Mouse (Mus musculus): Measurements from ENCODE around the gene Vmn1r137. TPM values are rescaled to one million over a fixed set of nuclear protein-coding genes. Genes with fewer than 3 reads are reported as not detected.
"Not testable (repeated sequence)": the region's sequence is repeated elsewhere in the genome, so short reads cannot be mapped to it uniquely, and the experiment has no call there.

Gene Vmn1r137
- not detected in 2 replicates for polyA plus RNA-seq (2012; ENCODE audit: insufficient read depth, insufficient read length, missing spikeins)

DNA sequence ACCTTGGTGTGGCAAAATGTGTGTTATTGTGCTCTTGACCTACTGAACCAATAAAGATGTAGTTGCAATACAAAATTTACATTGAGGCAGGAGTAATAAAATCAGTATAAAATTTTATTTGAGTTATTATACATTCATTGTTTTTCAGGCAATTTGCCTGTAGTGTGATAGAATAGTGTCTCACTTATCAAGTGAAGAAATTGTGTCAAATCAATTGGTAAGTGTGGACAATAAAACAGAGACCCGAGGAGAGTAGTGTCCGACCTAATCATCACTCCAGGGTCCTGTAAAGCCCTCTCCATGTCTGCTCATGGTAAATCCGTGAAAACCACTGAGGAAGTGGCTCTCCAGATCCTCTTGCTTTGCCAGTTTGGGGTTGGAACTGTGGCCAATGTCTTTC lies at the start of gene Vmn1r137:
Gene Vmn1r137, plus strand, starts transcription at position 301 of the 400 bp plus-strand sequence.
- not testable (repeated sequence) for H3K4me1 ChIP-seq (ENCODE audit: control insufficient read depth, insufficient read depth, insufficient read length, low read length); H3K4me3 ChIP-seq (ENCODE audit: insufficient read depth, low read depth, low read length); H3K27ac ChIP-seq (replicated peaks; ENCODE audit: low read depth, low read length)

DNA sequence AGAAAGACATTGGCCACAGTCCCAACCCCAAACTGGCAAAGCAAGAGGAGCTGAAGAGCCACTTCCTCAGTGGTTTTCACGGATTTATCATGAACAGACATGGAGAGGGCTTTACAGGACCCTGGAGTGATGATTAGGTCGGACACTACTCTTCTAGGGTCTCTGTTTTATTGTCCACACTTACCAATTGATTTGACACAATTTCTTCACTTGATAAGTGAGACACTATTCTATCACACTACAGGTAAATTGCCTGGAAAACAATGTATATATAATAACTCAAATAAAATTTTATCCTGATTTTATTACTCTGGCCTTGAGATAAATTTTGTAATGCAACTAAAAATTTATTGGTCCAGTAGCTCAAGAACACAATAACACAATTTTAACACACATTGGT lies 34.4 kb downstream of the Vmn1r137 start, which contains the start of gene Vmn1r138:
Gene Vmn1r138, minus strand, starts transcription at position 101 of the 400 bp plus-strand sequence.
- not testable (repeated sequence) for H3K4me3 ChIP-seq (ENCODE audit: insufficient read depth, low read depth, low read length); H3K27ac ChIP-seq (replicated peaks; ENCODE audit: low read depth, low read length); H3K4me1 ChIP-seq (ENCODE audit: control insufficient read depth, insufficient read depth, insufficient read length, low read length)

Other genes with a start within 250 kb of the Vmn1r137 start
- not detected in 2 replicates for gene Gm4175, start 233.1 kb upstream of the Vmn1r137 start, polyA plus RNA-seq (2012; ENCODE audit: insufficient read depth, insufficient read length, missing spikeins)
- gene Gm4177, start 197.9 kb upstream of the Vmn1r137 start, polyA plus RNA-seq (2012; ENCODE audit: insufficient read depth, insufficient read length, missing spikeins) = not detected in 2 replicates
- not detected in 2 replicates for gene Vmn1r135, start 162.2 kb upstream of the Vmn1r137 start, polyA plus RNA-seq (2012; ENCODE audit: insufficient read depth, insufficient read length, missing spikeins)
- gene Gm5725, start 150.3 kb upstream of the Vmn1r137 start, polyA plus RNA-seq (2012; ENCODE audit: insufficient read depth, insufficient read length, missing spikeins) = not detected in 2 replicates
- gene Gm5891, start 73.3 kb upstream of the Vmn1r137 start, polyA plus RNA-seq (2012; ENCODE audit: insufficient read depth, insufficient read length, missing spikeins) = not detected in 2 replicates
- gene Vmn1r138, start 34.3 kb downstream of the Vmn1r137 start, polyA plus RNA-seq (2012; ENCODE audit: insufficient read depth, insufficient read length, missing spikeins) = not detected in 2 replicates
- not detected in 2 replicates for gene Gm6176, start 61.7 kb downstream of the Vmn1r137 start, polyA plus RNA-seq (2012; ENCODE audit: insufficient read depth, insufficient read length, missing spikeins)
- not detected in 2 replicates for gene Vmn1r139, start 74.5 kb downstream of the Vmn1r137 start, polyA plus RNA-seq (2012; ENCODE audit: insufficient read depth, insufficient read length, missing spikeins)
- not detected in 2 replicates for gene Gm16451, start 123.7 kb downstream of the Vmn1r137 start, polyA plus RNA-seq (2012; ENCODE audit: insufficient read depth, insufficient read length, missing spikeins)
- gene Gm10666, start 140.2 kb downstream of the Vmn1r137 start, polyA plus RNA-seq (2012; ENCODE audit: insufficient read depth, insufficient read length, missing spikeins) = not detected in 2 replicates
- gene Vmn1r142, start 169.4 kb downstream of the Vmn1r137 start, polyA plus RNA-seq (2012; ENCODE audit: insufficient read depth, insufficient read length, missing spikeins) = not detected in 2 replicates
- gene Vmn1r143, start 194.8 kb downstream of the Vmn1r137 start, polyA plus RNA-seq (2012; ENCODE audit: insufficient read depth, insufficient read length, missing spikeins) = not detected in 2 replicates
- not detected in 2 replicates for gene Gm8653, start 206.7 kb downstream of the Vmn1r137 start, polyA plus RNA-seq (2012; ENCODE audit: insufficient read depth, insufficient read length, missing spikeins)
- gene Gm8453, start 234.9 kb downstream of the Vmn1r137 start, polyA plus RNA-seq (2012; ENCODE audit: insufficient read depth, insufficient read length, missing spikeins) = not detected in 2 replicates